8 mouse cellular contexts compared by ENCODE assay signal in the genomic region with DNA sequence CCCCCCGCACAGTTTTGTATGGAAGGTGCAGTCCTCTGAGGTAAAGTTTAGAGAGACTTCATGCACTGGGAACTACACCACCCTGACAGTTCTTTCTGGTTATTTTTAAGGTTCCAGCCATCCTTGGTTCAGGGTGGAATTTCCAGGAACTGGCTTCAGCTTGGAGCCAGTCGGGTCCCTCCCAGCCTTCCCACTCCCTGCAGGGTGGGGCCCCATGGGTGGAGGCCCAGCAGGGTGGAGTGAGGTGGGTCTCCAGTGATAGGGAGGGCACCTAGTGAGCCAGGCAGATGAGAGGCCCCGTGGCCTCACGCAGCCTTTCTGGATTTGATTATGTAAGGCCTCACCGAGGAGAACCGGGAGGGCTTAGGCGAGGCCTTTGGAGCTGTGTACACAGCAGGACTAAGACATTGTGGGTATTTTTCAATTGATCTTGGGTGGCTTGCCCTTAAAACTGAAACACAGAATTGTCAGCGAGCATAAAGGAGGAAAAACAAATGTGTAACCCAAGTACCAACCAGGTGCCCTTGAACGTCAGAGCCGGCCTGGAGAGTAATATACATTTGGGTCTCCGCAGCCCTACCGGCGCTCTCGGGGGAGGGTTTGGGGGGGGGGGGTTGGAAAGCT. TPM values are rescaled to one million over a fixed set of nuclear protein-coding genes. Genes with fewer than 3 reads are reported as not detected.
DNase-seq lines count a peak whose midpoint lies in the region; ATAC-seq lines count a peak whose summit lies in the region.

No protein-coding gene starts in this region.

- peak; percentile 49 to 53 for DNase-seq in CD8-positive naive resting alpha-beta T cell, adult 2 months (ENCODE audit: low read depth in 2 of 2, low spot score in 2 of 2)
- DNase-seq in heart, postnatal 25 days (ENCODE audit: low spot score) = peak; percentile 80
- peak; percentile 83 for DNase-seq in large intestine, adult 2 months (ENCODE audit: low read depth, low spot score)
- peak; percentile 92 for DNase-seq in midbrain, embryonic 11.5 days (ENCODE audit: low spot score, missing footprints)
- peak; percentile 53 for DNase-seq in thymus, postnatal 0 days (ENCODE audit: low spot score)
- no peak for DNase-seq in left cerebral cortex, postnatal 14 days (ENCODE audit: low spot score in 2 of 2)

- 2% methylated on average over 14 of the region's 14 CpGs for WGBS in large intestine, adult 2 months
- 2% methylated on average over 13 of the region's 14 CpGs for WGBS in midbrain, embryonic 11.5 days

- peak overlapping the region; percentile 59 for H3K9ac ChIP-seq in midbrain, embryonic 11.5 days (ENCODE audit: low read length)

- no peaks in the 10 kb centered on the region for H3K9me3 ChIP-seq in erythroblast, embryonic 14.5 days (ENCODE audit: control insufficient read depth, low read length)
- no peaks in the 10 kb centered on the region for H3K9me3 ChIP-seq in midbrain, embryonic 11.5 days (ENCODE audit: control insufficient read depth, low read length)

- peaks cover 92% of the 10 kb centered on the region for H3K36me3 ChIP-seq in erythroblast, embryonic 14.5 days (ENCODE audit: control insufficient read depth)
- H3K36me3 ChIP-seq in midbrain, embryonic 11.5 days (ENCODE audit: control insufficient read depth, insufficient read depth, low read length) = no peaks in the 10 kb centered on the region

- intact Hi-C loops in heart, postnatal 25 days (cut with DNase I) = loop anchor here (2.0 to 5.0 kb wide), 3 partner anchors 129 to 523 kb away; no protein-coding TSS in a partner anchor
- intact Hi-C loops in left cerebral cortex, postnatal 14 days (cut with DNase I) = loop anchor here (2.0 to 5.0 kb wide), 3 partner anchors 305 to 524 kb away; no protein-coding TSS in a partner anchor

- ATAC-seq in activated CD4-positive, CD25-positive, alpha-beta regulatory T cell, adult 4 months = peak; percentile 13
- peak; percentile 52 for ATAC-seq in midbrain, embryonic 11.5 days (ENCODE audit: low FRiP score)

- peak overlapping the region; percentile 40 for H3K4me2 ChIP-seq in midbrain, embryonic 11.5 days

- H3K4me1 ChIP-seq in erythroblast, embryonic 14.5 days (ENCODE audit: control insufficient read depth) = peaks cover 98% of the 10 kb centered on the region
- peaks cover 45% of the 10 kb centered on the region for H3K4me1 ChIP-seq in midbrain, embryonic 11.5 days (ENCODE audit: control insufficient read depth, insufficient read depth, low read length)

- H3K27ac ChIP-seq in midbrain, embryonic 11.5 days (ENCODE audit: low read depth, low read length) = peak overlapping the region; percentile 91

- no peaks in the 10 kb centered on the region for H3K27me3 ChIP-seq in erythroblast, embryonic 14.5 days (ENCODE audit: control insufficient read depth)
- no peaks in the 10 kb centered on the region for H3K27me3 ChIP-seq in midbrain, embryonic 11.5 days (ENCODE audit: control insufficient read depth, insufficient read depth, low read length)

- peak overlapping the region; percentile 99 for H3K4me3 ChIP-seq in erythroblast, embryonic 14.5 days (replicated peaks)
- no peak overlapping the region; the same call in 1 of the 2 replicates for H3K4me3 ChIP-seq in midbrain, embryonic 11.5 days (ENCODE audit: low read depth, low read length)

RNA-seq across cellular contexts. Expression of gene Klf3, which starts 8.4 kb away (rescaled TPM):
- polyA plus RNA-seq in activated CD4-positive, CD25-positive, alpha-beta regulatory T cell, adult 4 months (2017; shearing (Covaris generic)) = 10 to 100 TPM; 64.9 to 76.7 TPM
- 79.3 and 88.0 TPM in 2 replicates for polyA plus RNA-seq in erythroblast, embryonic 14.5 days (2012)
- 10 to 100 TPM; 43.6 to 55.6 TPM for total RNA-seq in heart, postnatal 25 days (2021)
- 45.1 and 103 TPM in 2 replicates for polyA plus RNA-seq in large intestine, adult 2 months (2012; rRNA removed)
- polyA plus RNA-seq in midbrain, embryonic 11.5 days (2014; fragmentation: Nextera tagmentation; extraction: Ambion mirVana) = 34.8 and 37.7 TPM in 2 replicates
- 81.6 and 112 TPM in 2 replicates for polyA plus RNA-seq in thymus, postnatal 0 days (2015; fragmentation: Nextera tagmentation; extraction: Ambion mirVana)
- total RNA-seq in left cerebral cortex, postnatal 14 days (2021) = 10 to 100 TPM; 24.2 to 31.2 TPM

Comparison
In these comparisons a context has a peak if more than half of its experiments do, and no peak if none do; other contexts are left out.
1. DNase-seq: peak in CD8-positive naive resting alpha-beta T cell, adult 2 months (2 of 2), heart, postnatal 25 days (single experiment), large intestine, adult 2 months (single experiment), midbrain, embryonic 11.5 days (single experiment) and thymus, postnatal 0 days (single experiment); none in left cerebral cortex, postnatal 14 days (0 of 2).